Mouse (Mus musculus) T-helper 17 cell (primary cell): Measurements from ENCODE around the gene 5730480H06Rik.

Source experiments
- in situ Hi-C, 2 experiments: fragments of 300-600 bp; cut with MboI, MseI; formaldehyde crosslinking; loops; 1 replicate in 1 of 2; 2 replicates in 1 of 2; pipeline ENCODE4 v1.15.1; 2025; ENCODE audit warnings: high pct_unique_total_duplicates in 2 of 2

Gene 5730480H06Rik

GRCm38 (mm10) chr5:48327652-48328051 lies at the start of gene 5730480H06Rik:
Gene 5730480H06Rik (plus strand): TSS chr5:48327952.
- in situ Hi-C loops, result no loop called here

GRCm38 (mm10) chr5:48301186-48301585 lies 26.6 kb upstream of the 5730480H06Rik start:
- in situ Hi-C loops, result no loop called here

GRCm38 (mm10) chr5:48315057-48315602 lies 12.6 kb upstream of the 5730480H06Rik start:
- in situ Hi-C loops, result no loop called here

- in situ Hi-C loops, result no loop called here
Observed at GRCm38 (mm10) chr5:48320597-48320996, 7.2 kb upstream of the 5730480H06Rik start.

- in situ Hi-C loops, result no loop called here
Observed at GRCm38 (mm10) chr5:48326221-48326620, 1.5 kb upstream of the 5730480H06Rik start.

- in situ Hi-C loops, result no loop called here
Observed at GRCm38 (mm10) chr5:48329751-48330150, 2.0 kb downstream of the 5730480H06Rik start.

- in situ Hi-C loops, result no loop called here
Observed at GRCm38 (mm10) chr5:48330817-48331216, 3.1 kb downstream of the 5730480H06Rik start.

GRCm38 (mm10) chr5:48331441-48331840 lies 3.7 kb downstream of the 5730480H06Rik start:
- in situ Hi-C loops, result no loop called here

GRCm38 (mm10) chr5:48333407-48333806 lies 5.7 kb downstream of the 5730480H06Rik start:
- in situ Hi-C loops, result no loop called here

GRCm38 (mm10) chr5:48333884-48334513 lies 6.2 kb downstream of the 5730480H06Rik start:
- in situ Hi-C loops, result no loop called here

- in situ Hi-C loops, result no loop called here
Observed at GRCm38 (mm10) chr5:48340808-48341433, 13.2 kb downstream of the 5730480H06Rik start.

GRCm38 (mm10) chr5:48345095-48345982 lies 17.6 kb downstream of the 5730480H06Rik start:
- in situ Hi-C loops, result no loop called here

- in situ Hi-C loops, result no loop called here
Observed at GRCm38 (mm10) chr5:48345983-48346648, 18.4 kb downstream of the 5730480H06Rik start.

- in situ Hi-C loops, result no loop called here
Observed at GRCm38 (mm10) chr5:48349309-48349708, 21.6 kb downstream of the 5730480H06Rik start.

GRCm38 (mm10) chr5:48371890-48372766 lies 44.4 kb downstream of the 5730480H06Rik start:
- in situ Hi-C loops, result no loop called here

- in situ Hi-C loops, result no loop called here
Observed at GRCm38 (mm10) chr5:48402497-48402896, 74.7 kb downstream of the 5730480H06Rik start.

GRCm38 (mm10) chr5:48408276-48408675 lies 80.5 kb downstream of the 5730480H06Rik start:
- in situ Hi-C loops, result no loop called here

GRCm38 (mm10) chr5:48410348-48410747 lies 82.6 kb downstream of the 5730480H06Rik start:
- in situ Hi-C loops, result no loop called here

- in situ Hi-C loops, result no loop called here
Observed at GRCm38 (mm10) chr5:48411462-48411861, 83.7 kb downstream of the 5730480H06Rik start.

GRCm38 (mm10) chr5:48412261-48412660 lies 84.5 kb downstream of the 5730480H06Rik start:
- in situ Hi-C loops, result no loop called here
